Mouse (Mus musculus): Measurements from ENCODE around the gene Olfr1508. TPM values are rescaled to one million over a fixed set of nuclear protein-coding genes. Genes with fewer than 3 reads are reported as not detected.

Olfr1508 gene
- polyA plus RNA-seq (2015; fragmentation: Illumina TruSeq; extraction: RNeasy Lipid Tissue Mini Kit (QIAGEN cat#74804); ENCODE audit: low read depth, low replicate concordance), result not detected

GRCm38 (mm10) chr14:52467395-52467794 lies at the start of gene Olfr1508:
Olfr1508 (minus strand) TSS chr14:52467495.

GRCm38 (mm10) chr14:52495516-52495915 lies 28.2 kb upstream of the Olfr1508 start, which contains the start of gene Olfr1507:
Olfr1507 (minus strand) TSS chr14:52495749.

GRCm38 (mm10) chr14:52442690-52443089 lies 24.6 kb downstream of the Olfr1508 start, which contains the start of gene Olfr1509:
Olfr1509 (plus strand) TSS chr14:52442990.

GRCm38 (mm10) chr14:52414273-52414672 lies 53.0 kb downstream of the Olfr1508 start, which contains the start of gene Olfr1510:
Olfr1510 (minus strand) TSS chr14:52414373.

Other genes with a start within 250 kb of the Olfr1508 start
- 54.5 TPM for gene Chd8, start 209.7 kb downstream of the Olfr1508 start, polyA plus RNA-seq (2015; fragmentation: Illumina TruSeq; extraction: RNeasy Lipid Tissue Mini Kit (QIAGEN cat#74804); ENCODE audit: low read depth, low replicate concordance)
- gene Tox4, start 188.3 kb downstream of the Olfr1508 start, polyA plus RNA-seq (2015; fragmentation: Illumina TruSeq; extraction: RNeasy Lipid Tissue Mini Kit (QIAGEN cat#74804); ENCODE audit: low read depth, low replicate concordance), result 46.7 TPM
- gene Rab2b, start 187.9 kb downstream of the Olfr1508 start, polyA plus RNA-seq (2015; fragmentation: Illumina TruSeq; extraction: RNeasy Lipid Tissue Mini Kit (QIAGEN cat#74804); ENCODE audit: low read depth, low replicate concordance), result 35.5 TPM
- 34.0 TPM for gene Mettl3, start 162.4 kb downstream of the Olfr1508 start, polyA plus RNA-seq (2015; fragmentation: Illumina TruSeq; extraction: RNeasy Lipid Tissue Mini Kit (QIAGEN cat#74804); ENCODE audit: low read depth, low replicate concordance)
- gene Sall2, start 138.7 kb downstream of the Olfr1508 start, polyA plus RNA-seq (2015; fragmentation: Illumina TruSeq; extraction: RNeasy Lipid Tissue Mini Kit (QIAGEN cat#74804); ENCODE audit: low read depth, low replicate concordance), result 31.0 TPM
- gene Olfr1513, start 111.1 kb downstream of the Olfr1508 start, polyA plus RNA-seq (2015; fragmentation: Illumina TruSeq; extraction: RNeasy Lipid Tissue Mini Kit (QIAGEN cat#74804); ENCODE audit: low read depth, low replicate concordance), result not detected
- not detected for gene Olfr1512, start 88.3 kb downstream of the Olfr1508 start, polyA plus RNA-seq (2015; fragmentation: Illumina TruSeq; extraction: RNeasy Lipid Tissue Mini Kit (QIAGEN cat#74804); ENCODE audit: low read depth, low replicate concordance)
- not detected for gene Olfr1511, start 70.1 kb downstream of the Olfr1508 start, polyA plus RNA-seq (2015; fragmentation: Illumina TruSeq; extraction: RNeasy Lipid Tissue Mini Kit (QIAGEN cat#74804); ENCODE audit: low read depth, low replicate concordance)
- not detected for gene Olfr1510, start 53.1 kb downstream of the Olfr1508 start, polyA plus RNA-seq (2015; fragmentation: Illumina TruSeq; extraction: RNeasy Lipid Tissue Mini Kit (QIAGEN cat#74804); ENCODE audit: low read depth, low replicate concordance)
- gene Olfr1509, start 24.5 kb downstream of the Olfr1508 start, polyA plus RNA-seq (2015; fragmentation: Illumina TruSeq; extraction: RNeasy Lipid Tissue Mini Kit (QIAGEN cat#74804); ENCODE audit: low read depth, low replicate concordance), result not detected
- not detected for gene Olfr1507, start 28.3 kb upstream of the Olfr1508 start, polyA plus RNA-seq (2015; fragmentation: Illumina TruSeq; extraction: RNeasy Lipid Tissue Mini Kit (QIAGEN cat#74804); ENCODE audit: low read depth, low replicate concordance)